Mouse (Mus musculus) adrenal gland, adult 18-20 months (tissue): ENCODE results near the gene Dact1. TPM values are rescaled to one million over a fixed set of nuclear protein-coding genes. Genes with fewer than 3 reads are reported as not detected.

Source experiments
- DNase-seq, 2 experiments: peaks; one replicate each; pipeline ENCODE4 v3.0.0; 2021 to 2022; ENCODE audit warnings: low spot score in 2 of 2
- long read RNA-seq, 2 experiments: library from polyadenylated mRNA; stranded (forward); transcript quantifications; one replicate each; pipeline ENCODE4 v2.0.0; 2021
- total RNA-seq, 2 experiments: library from RNA; stranded (reverse); gene quantifications; 1 replicate in 1 of 2; 2 replicates in 1 of 2; pipeline ENCODE4 v1.2.3; 2021

The Dact1 gene
- total RNA-seq, result 10 to 100 TPM; 14.0 to 14.9 TPM
- long read RNA-seq, experiment 1, transcript Dact1-201 (4 exons, 3,650 nt), result major isoform, 8 of 18 reads
- long read RNA-seq, experiment 1, transcript Dact1-202 (4 exons, 2,448 nt), result major isoform, 8 of 18 reads
- long read RNA-seq, experiment 1, partial matches to known transcripts, result 2 of 18 reads
- long read RNA-seq, experiment 1, other reads (novel, unspliced or antisense), result 0 of 18 reads
- long read RNA-seq, experiment 2, transcript Dact1-201 (4 exons, 3,650 nt), result major isoform, 19 of 25 reads
- long read RNA-seq, experiment 2, partial matches to known transcripts, result 1 of 25 reads
- long read RNA-seq, experiment 2, other reads (novel, unspliced or antisense), result 2 of 25 reads

DNA sequence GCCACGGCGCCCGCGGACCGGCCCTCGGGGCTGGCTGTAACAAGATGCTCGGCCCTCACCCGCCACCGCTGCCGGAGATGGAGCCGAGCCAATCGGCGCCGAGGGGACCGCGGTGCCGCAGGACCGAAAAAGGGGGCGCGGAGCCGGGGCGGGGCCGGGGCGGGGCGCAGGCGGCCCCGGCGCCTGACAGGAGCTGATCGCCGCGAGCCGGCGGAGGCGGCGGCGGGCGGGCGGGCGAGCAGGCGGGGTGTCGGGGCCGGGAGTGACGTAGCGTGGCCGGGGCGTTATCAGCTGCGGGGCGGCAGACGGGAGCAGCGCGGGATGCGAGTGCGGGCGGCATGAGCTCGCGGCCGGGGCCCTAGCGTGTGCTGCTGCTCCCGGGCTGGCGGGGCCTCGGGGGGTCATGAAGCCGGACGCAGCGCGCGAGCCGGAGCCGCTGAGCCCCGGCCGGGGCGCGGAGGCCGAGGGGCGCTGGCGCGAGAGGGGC, at the start of gene Dact1:
Gene Dact1, plus strand, starts transcription at position 304 of the 487 bp plus-strand sequence.
- DNase-seq, result peak; percentile 76 to 82

DNA sequence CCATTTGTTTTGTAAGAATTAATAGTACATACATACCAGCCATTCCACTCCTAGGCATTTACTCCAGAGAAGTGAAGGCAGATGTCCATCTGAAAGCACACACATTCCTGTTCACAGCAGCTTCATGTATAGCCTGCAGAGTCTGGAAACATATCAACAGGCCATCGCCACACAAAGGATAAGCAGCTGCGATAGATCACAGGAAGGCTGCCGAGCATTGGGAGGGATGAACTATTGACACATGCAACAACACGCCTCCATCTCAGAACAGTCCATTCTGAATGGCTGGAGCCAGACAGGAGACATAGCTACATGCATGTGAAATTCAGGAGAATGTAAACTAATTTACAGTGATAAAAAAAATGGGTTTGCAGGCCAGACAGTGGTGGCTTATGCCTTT, 45.5 kb upstream of the Dact1 start:
- DNase-seq, result no peak

DNA sequence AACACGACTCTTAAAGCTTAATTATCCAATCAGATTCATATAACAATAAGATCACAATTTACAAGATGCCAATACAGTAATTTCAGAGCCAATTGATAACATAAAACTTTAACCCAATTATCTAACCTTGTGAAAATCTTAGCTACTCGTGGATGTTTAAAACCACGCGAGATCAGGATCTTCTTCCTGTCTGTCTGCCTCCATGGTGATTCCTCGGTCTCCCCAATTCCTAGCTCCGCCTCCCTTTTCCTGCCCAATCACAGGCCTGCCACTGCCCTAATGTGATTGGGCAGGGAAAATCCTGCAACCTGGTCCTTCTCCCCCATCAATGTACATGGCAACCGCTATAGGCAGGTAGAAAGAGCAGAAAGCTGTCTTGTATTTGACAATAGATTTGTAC, 40.3 kb upstream of the Dact1 start:
- DNase-seq, result no peak

DNA sequence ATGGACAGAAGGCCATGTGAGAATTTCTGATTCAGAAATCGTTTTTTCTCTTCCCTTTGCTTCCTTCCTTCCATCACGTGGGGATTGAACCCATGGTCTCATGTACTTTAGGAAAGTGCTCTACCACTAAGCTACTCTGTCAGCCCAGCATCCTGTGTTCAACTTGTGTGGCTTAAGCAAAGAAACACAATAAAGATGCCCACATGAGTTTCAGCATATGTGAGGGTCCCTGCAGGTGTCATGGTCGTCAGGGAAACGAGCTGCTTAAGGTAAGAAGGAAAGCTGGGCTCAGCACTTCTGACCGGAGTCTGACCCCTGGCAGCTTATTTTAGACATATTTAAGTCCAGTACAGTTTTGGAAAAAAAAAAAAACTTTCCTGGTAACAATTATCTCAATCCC, 38.6 kb upstream of the Dact1 start:
- DNase-seq, result no peak

DNA sequence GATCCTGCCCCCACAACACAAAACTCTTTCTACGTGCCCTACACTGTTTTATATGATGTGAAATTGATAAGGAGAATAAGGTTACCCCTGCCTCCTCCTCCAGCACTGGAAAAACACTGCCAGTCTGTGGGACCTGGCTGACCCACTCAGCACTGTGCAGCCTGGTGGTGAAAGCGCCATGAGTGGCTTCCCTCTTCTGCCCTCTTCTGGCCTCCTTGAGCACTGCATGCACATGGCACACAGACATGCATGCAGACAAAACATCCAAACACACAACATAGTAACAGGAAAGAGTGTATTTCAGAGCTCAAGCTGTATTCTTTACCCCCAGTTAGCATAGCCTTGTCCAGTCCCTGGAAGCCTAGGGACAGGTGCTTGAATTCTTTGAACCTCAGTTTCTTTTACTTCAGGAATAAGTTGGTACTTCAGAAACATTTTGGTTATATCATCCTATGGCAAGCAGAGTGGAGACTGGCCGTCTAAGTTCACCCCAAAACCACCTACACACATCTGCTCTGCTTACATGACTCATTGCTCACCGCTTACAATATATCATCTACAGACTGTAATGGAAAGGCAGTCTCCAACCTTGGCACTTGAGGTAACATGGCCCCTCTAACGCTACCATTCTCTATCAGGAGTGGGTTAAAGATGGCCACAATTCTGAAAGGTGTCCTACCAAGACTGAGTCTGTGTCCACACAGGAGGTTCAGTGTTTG, 35.0 kb upstream of the Dact1 start:
- no peak for DNase-seq

DNA sequence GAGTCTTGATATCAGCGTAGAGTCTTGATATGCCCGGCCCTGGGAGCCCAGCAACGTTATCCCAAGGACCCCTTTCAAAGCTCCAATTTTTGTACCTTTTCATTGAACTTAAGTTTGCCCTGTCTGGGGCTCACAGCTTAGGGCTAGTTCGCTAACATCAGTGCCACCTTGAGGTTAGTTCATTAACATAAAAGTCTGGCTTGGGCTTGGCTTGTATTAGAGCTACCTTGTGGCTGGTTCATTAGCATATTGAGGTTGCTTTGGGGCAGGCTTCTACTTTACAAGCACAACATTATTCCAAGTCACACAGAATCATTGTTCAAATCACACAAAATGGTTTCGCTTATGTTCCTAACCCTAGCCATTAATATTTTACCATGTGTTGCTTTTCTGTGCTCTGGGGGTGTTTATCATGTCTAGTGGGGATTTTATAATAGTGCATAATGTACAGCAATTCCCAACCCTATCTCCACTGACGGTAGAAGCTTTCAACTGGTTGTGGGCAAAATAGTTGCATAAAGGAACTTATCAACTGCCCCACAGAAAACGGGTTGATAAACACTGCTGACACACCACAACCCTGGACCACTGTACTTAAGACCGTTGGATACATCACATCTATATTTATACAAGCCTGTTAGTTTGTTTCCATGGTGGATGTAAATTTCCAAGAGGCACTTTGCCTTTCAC, 33.6 kb upstream of the Dact1 start:
- no peak for DNase-seq

DNA sequence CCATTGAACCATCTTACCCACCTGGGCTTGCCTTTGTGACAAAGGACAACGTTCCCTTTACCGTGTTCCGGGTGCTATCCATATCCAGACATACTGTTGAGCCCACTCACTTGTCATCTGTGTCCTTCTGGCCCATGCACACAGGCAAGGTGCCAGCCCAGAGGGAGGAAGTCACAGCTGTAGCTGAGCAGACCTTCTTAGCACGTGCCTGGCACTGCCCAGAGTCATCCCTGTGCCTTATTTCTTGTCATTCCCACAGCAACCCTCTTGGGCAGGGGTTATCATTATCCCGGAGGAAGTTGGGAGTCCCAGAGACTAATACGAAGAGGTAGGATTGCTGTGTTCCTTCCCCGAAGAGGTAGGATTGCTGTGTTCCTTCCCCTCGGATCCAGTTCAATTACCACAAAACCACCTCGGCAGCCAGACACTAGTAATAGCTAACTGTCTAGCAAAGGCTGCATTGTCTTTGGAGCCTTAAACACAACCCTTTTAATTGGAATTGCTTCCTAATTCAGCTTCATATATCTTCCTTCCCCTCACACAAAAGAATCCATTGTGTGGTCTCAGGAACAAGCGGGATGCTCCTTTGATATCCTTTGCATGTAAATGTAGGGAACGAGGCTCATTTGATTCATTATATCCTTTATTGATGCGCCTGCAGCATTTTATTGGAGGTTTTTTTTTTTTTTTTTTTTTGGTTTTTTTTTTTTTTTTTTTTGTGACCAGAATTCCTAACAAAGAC, 30.0 kb upstream of the Dact1 start:
- no peak for DNase-seq

DNA sequence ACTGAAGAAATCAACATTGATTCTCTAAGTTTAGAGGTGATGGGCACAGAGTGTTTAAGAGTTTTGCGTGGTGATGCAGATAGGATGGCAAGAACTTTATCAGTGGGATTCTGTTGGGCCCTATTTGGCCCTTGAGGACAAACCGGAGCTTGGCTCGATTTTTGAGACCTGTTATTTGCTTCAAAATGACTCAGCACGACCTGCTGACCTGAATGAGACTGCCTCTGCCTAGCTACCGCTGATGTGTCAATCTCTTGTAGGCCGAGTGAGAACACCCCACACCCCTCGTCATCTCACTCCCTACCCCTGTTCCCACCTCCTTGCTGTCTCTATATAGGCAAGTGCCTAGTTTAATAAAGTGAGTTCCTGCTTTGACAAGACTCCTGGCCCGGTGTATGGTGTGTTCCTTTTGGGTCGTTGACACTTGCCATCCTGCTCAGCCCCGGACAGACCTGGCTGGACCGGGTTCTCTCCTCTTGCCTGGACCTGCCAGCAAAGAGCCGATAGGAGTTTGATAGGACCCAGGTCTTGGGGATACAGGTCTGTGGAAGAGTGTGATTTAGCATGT, 28.4 kb upstream of the Dact1 start:
- DNase-seq, result no peak

DNA sequence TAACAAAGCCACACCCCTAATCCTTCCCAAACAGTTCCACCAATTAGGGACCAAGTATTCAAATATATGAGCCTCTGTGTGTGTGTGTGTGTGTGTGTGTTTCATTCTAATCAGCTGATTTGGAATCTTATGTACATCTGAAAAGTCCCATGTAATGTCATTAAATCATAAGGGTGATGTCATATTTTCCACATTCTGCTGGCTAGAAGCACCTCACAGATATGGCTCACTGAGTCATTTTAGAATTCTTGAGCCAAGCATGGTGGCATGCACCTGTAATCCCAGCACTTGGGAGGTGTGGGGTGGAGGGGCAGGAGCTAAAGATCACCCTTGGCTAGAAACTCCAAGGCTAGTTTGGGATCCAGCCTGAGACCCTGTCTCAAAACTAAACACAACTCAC, 24.3 kb upstream of the Dact1 start:
- no peak for DNase-seq

DNA sequence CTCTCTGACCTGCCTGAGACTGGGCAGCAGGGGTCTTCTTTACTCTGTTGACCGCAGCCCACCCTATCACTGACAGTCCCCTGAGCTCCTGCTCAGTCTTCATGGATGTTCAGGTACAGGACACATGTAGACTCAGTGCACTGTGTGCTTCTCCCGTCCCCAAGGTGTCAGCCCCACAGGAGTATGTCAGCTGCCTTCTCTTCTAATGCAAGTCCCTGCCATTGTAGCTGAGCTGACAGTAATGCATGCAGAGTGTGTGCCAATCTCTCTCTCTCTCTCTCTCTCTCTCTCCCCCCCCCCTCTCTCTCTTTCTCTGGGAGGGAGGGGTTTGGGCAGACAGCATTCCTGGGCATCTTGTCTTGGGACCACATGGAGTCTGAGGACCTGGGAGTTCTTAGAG, 19.2 kb upstream of the Dact1 start:
- DNase-seq, result no peak

DNA sequence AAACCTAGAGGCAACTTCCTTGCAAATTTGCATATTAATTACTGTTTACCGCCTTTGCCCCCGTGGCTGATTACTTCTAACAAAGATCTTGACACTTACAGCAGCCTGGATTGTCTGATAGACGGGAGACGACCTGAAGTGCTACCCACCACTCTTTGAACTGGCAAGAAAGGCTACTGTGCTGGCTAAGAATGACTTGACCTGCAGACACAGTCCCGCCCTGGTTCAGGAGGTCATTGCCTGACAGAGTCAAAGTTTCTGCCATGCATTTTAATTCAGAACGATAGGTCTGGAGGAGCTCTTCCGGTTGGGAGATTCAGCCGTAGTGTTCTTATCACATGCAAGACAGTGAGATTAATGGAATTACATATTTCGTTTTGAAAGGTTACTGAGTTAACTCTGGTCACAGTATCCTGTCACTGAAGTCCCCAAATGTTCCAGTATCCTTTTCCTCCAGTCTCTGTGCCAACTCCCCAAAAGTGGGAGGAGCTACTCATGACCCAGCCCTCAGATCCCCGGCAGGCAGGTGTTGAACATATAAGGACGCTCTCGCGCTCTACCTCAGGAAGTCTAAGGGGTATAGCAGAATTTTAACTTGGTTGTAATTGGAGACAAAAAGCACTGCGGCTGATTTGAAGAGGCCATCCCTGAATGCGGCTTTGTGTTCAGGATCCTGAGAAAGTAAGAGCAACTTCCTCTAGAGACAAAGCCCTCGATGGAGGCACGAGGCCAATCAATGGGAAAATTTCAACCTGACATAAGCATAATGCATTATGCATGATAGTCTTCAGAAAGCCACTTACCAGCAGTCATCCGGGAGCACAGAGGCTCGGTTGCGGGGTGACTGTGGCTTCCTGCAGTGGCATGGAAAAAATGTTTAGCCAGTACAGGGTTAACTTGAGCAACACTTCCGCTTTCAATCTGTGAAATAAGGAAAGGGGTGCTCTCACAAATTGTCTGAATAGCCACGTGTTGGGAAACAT, 15.4 kb upstream of the Dact1 start:
- no peak for DNase-seq

DNA sequence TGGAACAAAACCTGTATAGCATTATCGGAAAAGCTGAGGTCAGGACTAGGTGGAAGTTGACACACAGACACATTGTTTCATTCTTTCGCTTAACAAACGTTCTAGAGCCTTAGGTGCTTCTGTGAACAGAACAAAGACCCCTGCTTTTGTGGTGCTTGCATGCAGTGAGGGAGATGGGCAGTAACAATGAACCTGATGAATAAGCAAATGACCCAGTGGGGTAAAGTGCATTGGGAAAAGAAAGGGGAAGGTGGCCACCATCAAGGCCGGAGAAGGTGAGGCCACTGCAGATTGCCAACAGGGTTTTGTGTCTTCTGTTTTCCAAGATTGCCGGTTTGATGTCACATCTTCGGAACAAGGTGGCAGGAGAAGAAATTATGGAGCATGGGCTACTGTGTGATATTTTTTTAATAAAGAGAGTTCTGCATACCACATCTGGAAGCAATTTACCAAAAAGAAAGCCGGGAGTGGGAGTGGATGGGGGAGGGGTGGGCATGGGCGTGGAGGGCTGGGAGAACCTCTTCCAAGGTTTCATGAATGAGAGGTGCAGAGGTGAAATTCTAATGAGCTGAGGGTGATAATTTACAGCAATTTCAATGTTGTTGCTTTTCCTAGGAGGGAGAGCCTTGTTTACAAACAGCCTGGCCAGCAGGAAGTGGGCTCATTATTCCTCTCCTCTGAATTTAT, 12.7 kb upstream of the Dact1 start:
- DNase-seq, result no peak

DNA sequence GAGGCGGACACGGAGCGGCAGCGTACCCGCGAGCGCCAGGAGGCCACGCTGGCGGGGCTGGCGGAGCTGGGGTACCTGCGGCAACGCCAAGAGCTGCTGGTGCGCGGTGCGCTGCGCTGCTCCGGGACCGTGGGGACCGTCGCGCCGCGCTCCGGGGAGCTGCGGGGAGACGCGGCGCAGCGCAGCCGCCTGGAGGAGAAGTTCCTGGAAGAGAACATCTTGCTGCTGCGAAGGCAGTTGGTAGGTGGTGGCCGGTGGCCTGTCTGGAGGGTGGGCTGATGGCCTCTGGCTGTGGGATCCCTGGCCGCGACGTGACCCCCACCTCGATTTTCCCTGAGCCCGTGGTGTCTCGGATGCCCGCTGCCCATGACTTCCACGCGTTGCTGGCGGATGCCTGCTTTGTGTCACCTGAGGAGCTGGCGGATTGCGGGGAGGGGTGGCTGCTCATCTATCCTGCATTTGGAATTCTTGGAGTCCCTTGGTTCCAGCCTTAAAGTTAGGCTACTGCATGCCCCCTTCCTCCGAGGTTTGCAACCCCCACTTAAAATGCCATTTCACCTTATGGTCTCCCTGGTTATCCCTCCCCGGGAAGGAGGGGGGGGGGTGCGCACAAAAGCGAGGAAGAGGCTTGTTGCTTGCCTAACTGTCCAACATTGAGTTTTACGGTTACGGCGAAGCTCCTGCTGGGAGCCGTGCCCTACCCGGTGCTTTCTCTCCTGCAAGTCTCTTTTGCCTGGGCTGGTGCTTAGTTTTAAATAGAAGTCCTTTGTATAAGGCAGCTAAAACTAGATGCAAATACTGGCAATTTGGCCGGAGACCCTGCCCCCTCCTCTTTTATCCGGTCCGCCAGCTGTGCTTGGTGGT, 616 bp downstream of the Dact1 start:
- peak; percentile 26 to 30 for DNase-seq

DNA sequence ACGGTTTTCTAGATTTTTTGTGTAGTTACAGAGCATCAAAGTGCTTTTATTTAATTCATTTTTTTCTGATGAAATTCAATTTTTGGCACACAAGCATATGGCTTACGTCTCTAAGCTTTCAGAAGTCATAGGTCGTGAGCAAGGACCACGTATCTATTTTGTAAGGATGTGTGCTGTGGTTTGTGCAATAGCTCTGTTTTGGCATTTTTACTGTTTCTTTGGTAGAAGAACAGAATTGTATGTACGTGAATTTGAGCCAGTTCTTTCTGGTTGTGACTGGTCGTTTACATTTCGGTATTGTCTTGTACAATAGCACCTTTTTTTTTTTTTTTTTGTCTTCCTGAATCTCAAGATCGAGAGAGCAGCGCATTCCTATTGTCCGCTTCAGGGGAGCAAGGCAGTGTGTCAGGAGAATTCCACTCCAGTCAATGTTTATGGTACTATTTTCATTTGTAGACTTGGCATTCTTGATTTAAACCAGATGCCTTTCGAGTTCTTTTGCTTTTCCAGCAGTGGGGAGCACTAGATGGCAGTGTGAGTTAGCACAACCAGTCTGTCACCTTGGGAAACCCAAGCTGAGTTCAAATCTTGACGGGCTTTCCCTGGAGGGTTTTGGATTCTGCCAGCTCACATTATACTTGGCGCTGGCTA, 1.7 kb downstream of the Dact1 start:
- DNase-seq, result peak; percentile 40 to 49

DNA sequence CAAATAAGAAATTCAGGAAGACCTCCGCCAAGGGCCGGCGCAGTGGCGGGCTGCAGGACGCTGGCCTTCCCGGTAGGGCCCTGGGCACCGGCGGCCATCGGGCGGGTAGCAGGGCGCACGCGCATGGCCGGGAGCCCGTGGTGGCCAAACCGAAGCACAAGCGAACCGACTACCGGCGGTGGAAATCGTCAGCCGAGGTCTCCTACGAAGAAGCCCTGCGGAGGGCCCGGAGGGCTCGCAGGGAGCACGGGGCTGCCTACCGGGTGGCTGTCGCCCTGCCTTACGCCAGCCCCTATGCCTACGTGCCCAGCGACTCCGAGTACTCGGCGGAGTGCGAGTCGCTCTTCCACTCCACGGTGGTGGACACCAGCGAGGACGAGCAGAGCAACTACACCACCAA, 8.6 kb downstream of the Dact1 start:
- no peak for DNase-seq

DNA sequence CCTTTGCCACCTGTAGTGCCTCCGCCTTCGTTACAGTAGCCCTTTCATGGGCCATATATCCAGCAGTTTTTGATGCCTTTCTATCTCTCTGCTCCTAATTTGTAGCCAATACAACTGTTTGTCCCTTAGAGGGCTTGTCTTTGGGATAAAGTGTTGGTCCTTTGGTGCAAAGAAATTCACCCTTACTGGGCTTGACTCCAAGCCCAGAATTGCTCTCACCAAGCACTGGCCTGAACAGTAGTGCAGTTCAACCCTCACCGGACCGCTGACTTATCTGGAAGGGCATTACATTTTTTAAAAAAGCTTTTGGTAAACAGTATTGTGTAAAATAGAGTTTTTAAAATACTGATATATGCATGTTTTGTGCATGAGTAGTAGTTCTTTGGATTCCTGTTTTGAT, 9.9 kb downstream of the Dact1 start:
- no peak for DNase-seq

DNA sequence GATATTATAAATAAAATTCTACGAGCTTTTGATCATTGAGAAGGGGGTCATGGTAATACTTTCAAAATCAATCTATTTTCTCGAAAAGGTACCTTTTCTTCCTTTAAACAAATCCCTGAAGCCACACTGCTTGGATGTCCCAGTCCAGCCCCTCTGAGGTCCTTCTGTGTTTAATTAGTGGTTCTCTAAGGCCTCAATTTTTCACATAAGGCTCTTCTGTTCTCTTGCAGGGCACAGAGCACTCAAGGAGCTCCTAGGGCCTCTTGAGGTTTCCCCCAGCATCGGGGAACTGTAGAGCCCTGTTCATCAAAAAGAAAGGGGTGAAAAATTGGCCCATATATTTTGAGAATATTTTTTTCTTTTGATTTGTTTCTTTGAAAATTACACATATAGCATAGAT, 23.0 kb downstream of the Dact1 start:
- no peak for DNase-seq

DNA sequence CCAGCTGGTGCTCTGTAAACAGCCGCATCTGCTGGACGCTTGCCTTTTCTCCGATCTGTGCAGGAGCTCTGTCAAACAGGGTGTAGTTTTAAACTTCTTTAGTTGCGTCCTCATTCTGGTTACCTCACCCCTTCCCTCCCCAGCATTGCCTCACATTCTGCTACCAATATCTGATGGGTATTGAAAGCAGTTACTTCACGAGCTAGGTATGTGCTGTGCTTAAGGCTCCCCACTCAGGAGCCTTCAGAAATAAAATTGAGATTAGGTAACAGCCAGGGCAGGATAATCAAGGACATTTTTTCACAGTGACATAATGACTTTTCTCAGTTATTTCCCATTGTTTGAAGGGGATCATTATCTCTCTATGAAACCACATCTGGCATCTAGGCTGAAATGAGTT, 23.9 kb downstream of the Dact1 start:
- no peak for DNase-seq
